Mouse (Mus musculus): ENCODE measurements at regions not wholly inside any gene's neighbourhood (a gene's known extent, or its start where the extent isn't known, plus 50 kb on each side); places are given as distances from the start of the nearest gene placed in this dataset.

DNA sequence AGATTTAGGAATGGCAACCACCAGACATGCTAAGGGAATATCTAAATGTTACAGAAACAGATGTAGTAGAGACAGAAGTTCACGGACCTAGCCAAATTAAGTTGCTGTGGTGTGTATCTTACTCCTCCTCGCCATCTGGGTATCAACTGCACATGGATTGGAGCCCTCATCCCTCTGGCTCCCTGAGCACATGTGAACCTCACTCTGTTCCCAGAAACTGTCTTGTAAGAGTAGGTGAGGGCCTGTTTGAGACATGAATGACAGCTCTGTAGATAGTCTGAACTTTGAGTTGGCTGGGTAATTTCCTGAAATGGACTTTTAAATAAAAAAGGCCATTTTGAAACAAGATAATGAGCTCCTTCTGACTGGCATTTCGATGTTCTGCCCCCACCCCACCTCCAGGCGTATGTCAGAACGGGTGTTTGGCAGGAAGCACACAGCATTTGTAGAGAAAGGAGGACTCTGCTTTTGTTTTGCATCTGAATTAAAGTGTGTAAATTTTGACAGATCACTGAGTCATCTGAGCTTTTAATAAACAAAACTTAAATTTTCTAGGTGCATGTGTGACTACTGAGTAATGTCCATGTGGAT lies 196.9 kb upstream of the Cep126 start:
- no peaks in the 10 kb centered on the region for H3K4me1 ChIP-seq (ENCODE audit: insufficient read depth)
- no peak overlapping the region for H3K4me3 ChIP-seq (ENCODE audit: low read depth, low read length)
- H3K27ac ChIP-seq (ENCODE audit: low read depth), result no peak overlapping the region
- no peak overlapping the region for H3K9ac ChIP-seq
- 55% methylated on average over 5 of the region's 5 CpGs for WGBS
- no peak for TF ChIP-seq CTCF (IDR thresholded peaks at IDR 0.05; ENCODE audit: low read depth)
- ATAC-seq (ENCODE audit: insufficient read depth), result no peak
- H3K9me3 ChIP-seq (ENCODE audit: low read depth, low read length), result no peaks in the 10 kb centered on the region
- no peaks in the 10 kb centered on the region for H3K27me3 ChIP-seq (ENCODE audit: insufficient read depth, low read length)
- no peak for DNase-seq
- no peak overlapping the region for H3K4me2 ChIP-seq
- no peaks in the 10 kb centered on the region for H3K36me3 ChIP-seq (ENCODE audit: insufficient read depth)

DNA sequence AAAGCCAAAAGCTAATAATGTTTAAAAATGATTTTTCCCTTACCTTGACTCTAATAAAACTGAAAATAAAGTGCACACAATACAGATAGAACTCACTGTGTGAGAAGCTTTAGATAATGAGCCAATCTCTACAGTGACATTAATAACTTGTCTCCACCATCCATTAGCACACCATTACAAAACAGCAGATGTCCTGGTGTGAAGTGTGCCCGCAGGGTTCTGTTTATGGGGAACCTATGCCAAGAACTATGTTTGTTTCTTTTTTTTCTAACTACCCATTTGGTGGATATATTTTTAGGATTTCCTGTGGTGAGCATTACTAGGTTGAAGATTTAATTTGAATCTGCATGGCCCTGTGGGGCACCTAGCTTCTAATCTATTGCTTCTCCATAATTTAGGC lies 203.3 kb upstream of the Trpc6 start:
- Histone ChIP-seq H3K27ac (ENCODE audit: low read depth) (no peak overlapping the region), H3K9me3 (ENCODE audit: low read depth, low read length) (no peaks in the 10 kb centered on the region), H3K36me3 (ENCODE audit: insufficient read depth) (no peaks in the 10 kb centered on the region), H3K4me3 (ENCODE audit: low read depth, low read length) (no peak overlapping the region), H3K4me2 (no peak overlapping the region), H3K27me3 (ENCODE audit: insufficient read depth, low read length) (no peaks in the 10 kb centered on the region), H3K9ac (no peak overlapping the region), H3K4me1 (ENCODE audit: insufficient read depth) (no peaks in the 10 kb centered on the region)
- 65% methylated on average over 1 of the region's 1 CpGs for WGBS
- no peak for TF ChIP-seq CTCF (IDR thresholded peaks at IDR 0.05; ENCODE audit: low read depth)
- DNase-seq (no peak), ATAC-seq (ENCODE audit: insufficient read depth) (no peak)

DNA sequence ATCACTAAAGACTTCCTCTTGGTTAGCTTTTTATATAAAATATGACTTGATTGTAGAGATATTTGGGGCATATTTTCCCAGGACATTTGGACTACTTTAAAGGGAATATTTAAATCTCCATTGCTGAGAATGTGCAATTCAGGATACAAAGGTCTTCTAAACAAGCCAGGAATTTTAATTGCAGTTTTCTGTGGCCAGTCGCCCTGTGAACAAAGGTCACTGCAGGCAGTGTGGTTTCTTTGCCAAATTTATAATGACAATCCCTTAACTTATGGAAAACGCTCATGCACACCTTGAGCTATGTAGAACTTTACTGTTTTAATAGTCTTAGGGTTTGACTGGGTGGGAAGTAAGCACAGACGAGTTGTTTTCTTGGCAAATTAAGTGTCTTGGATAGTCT lies 192.9 kb upstream of the Trpc6 start:
- Histone ChIP-seq H3K9me3 (ENCODE audit: low read depth, low read length) (no peaks in the 10 kb centered on the region), H3K27me3 (ENCODE audit: insufficient read depth, low read length) (no peaks in the 10 kb centered on the region), H3K36me3 (ENCODE audit: insufficient read depth) (no peaks in the 10 kb centered on the region), H3K4me3 (ENCODE audit: low read depth, low read length) (no peak overlapping the region), H3K4me2 (no peak overlapping the region), H3K27ac (ENCODE audit: low read depth) (no peak overlapping the region), H3K4me1 (ENCODE audit: insufficient read depth) (no peaks in the 10 kb centered on the region), H3K9ac (no peak overlapping the region)
- 49% methylated on average over 3 of the region's 3 CpGs for WGBS
- ATAC-seq (ENCODE audit: insufficient read depth) (no peak), DNase-seq (peak; percentile 2)
- no peak for TF ChIP-seq CTCF (IDR thresholded peaks at IDR 0.05; ENCODE audit: low read depth)
